19 mouse cellular contexts compared by ENCODE assay signal in genomic region chr13:75825388-75825787, GRCm38 (mm10). TPM values are rescaled to one million over a fixed set of nuclear protein-coding genes. Genes with fewer than 3 reads are reported as not detected.
A peak's percentile ranks its signal among the peaks of the same experiment; 100 is the strongest.
DNase-seq lines count a peak whose midpoint lies in the region; ATAC-seq and TF ChIP-seq lines count a peak whose summit lies in the region.
"Had no signal": no experiment of that assay in that cellular context is flagged by ENCODE, and none has a peak within 500 bp of the region (broad histone marks: within the 10 kb centered on the region; RNA-seq: fewer than 3 reads in every experiment).

No protein-coding gene starts in this region.

- no peak for TF ChIP-seq EP300 in heart, adult 2 months (IDR thresholded peaks at IDR 0.05; ENCODE audit: insufficient read depth, low read depth, low read length)

- no peak; the same call in 1 of the 2 replicates for ATAC-seq in liver, embryonic 16.5 days (ENCODE audit: low read depth)
- ATAC-seq in forebrain, embryonic 11.5 days (replicated peaks; ENCODE audit: low FRiP score): no peak
- ATAC-seq: forebrain, embryonic 15.5 days; intestine, postnatal 0 days had no signal

- H3K27ac ChIP-seq in liver, embryonic 16.5 days (ENCODE audit: low read length): 0 out of 2 replicates have a peak overlapping the region, but pooled peaks have one; percentile 11
- peak overlapping the region; percentile 98 for H3K27ac ChIP-seq in embryonic fibroblast, embryonic 13.5 days (ENCODE audit: insufficient read depth, low read length)
- H3K27ac ChIP-seq in forebrain, embryonic 11.5 days (ENCODE audit: low read depth, low read length): no peak overlapping the region
- no peak overlapping the region for H3K27ac ChIP-seq in heart, adult 2 months
- H3K27ac ChIP-seq: forebrain, embryonic 15.5 days; gastrocnemius, adult 2 months; hindbrain, embryonic 14.5 days; kidney, postnatal 0 days; layer of hippocampus, adult 2 months; liver, embryonic 14.5 days; midbrain, embryonic 12.5 days had no signal

- no peak for DNase-seq in liver
- peak; percentile 56 for DNase-seq in CD4-positive, CD25-positive, alpha-beta regulatory T cell, adult 2 months (ENCODE audit: low read depth, low spot score)
- DNase-seq in forebrain, embryonic 11.5 days (ENCODE audit: low spot score): no peak
- DNase-seq in heart, adult 2 months: no peak
- no peak for DNase-seq in Muller cell, postnatal 12 days (ENCODE audit: inconsistent ontology term)
- DNase-seq: cerebellum, postnatal 14 days; gastrocnemius, adult 2 months; lung, postnatal 14 days had no signal

- no peak overlapping the region for H3K9ac ChIP-seq in liver, embryonic 16.5 days (ENCODE audit: low read depth, low read length)
- H3K9ac ChIP-seq in forebrain, embryonic 11.5 days (ENCODE audit: low read length): no peak overlapping the region
- no peak overlapping the region for H3K9ac ChIP-seq in heart, adult 2 months (ENCODE audit: low read depth, low read length)
- H3K9ac ChIP-seq: forebrain, embryonic 15.5 days; hindbrain, embryonic 14.5 days; liver, embryonic 14.5 days; midbrain, embryonic 12.5 days had no signal

- H3K4me3 ChIP-seq in liver, embryonic 16.5 days (ENCODE audit: low read depth, low read length): no peak overlapping the region
- H3K4me3 ChIP-seq in embryonic fibroblast, embryonic 13.5 days (ENCODE audit: insufficient read depth, low read length): no peak overlapping the region
- no peak overlapping the region for H3K4me3 ChIP-seq in myocyte
- H3K4me3 ChIP-seq in forebrain, embryonic 11.5 days (ENCODE audit: low read depth, low read length): no peak overlapping the region
- H3K4me3 ChIP-seq in heart, adult 2 months: no peak overlapping the region
- H3K4me3 ChIP-seq: erythroblast, embryonic 14.5 days; forebrain, embryonic 15.5 days; gastrocnemius, adult 2 months; layer of hippocampus, adult 2 months; midbrain, embryonic 12.5 days had no signal

- no peaks in the 10 kb centered on the region for H3K36me3 ChIP-seq in liver, embryonic 16.5 days (ENCODE audit: control insufficient read depth, insufficient read depth)
- no peaks in the 10 kb centered on the region for H3K36me3 ChIP-seq in myocyte (ENCODE audit: control insufficient read depth, insufficient read depth)
- no peaks in the 10 kb centered on the region for H3K36me3 ChIP-seq in forebrain, embryonic 11.5 days (ENCODE audit: control insufficient read depth, insufficient read depth, low read length)
- H3K36me3 ChIP-seq in heart, adult 2 months (ENCODE audit: control insufficient read depth, insufficient read depth, low read length): no peaks in the 10 kb centered on the region
- H3K36me3 ChIP-seq: forebrain, embryonic 15.5 days; midbrain, embryonic 12.5 days had no signal

- H3K79me2 ChIP-seq in myocyte (ENCODE audit: control insufficient read depth, insufficient read depth): no peaks in the 10 kb centered on the region
- no peaks in the 10 kb centered on the region for H3K79me2 ChIP-seq in heart, adult 2 months (replicated peaks; ENCODE audit: control insufficient read depth, insufficient read depth, low read length)

- no peak for TF ChIP-seq CTCF in embryonic fibroblast, embryonic 13.5 days (IDR thresholded peaks at IDR 0.05; ENCODE audit: borderline replicate concordance, insufficient read depth, low read length)
- no peak for TF ChIP-seq CTCF in heart, adult 2 months (IDR thresholded peaks at IDR 0.05)

- intact Hi-C loops in heart, adult 2 months (cut with DNase I): no loop called here

- H3K9me3 ChIP-seq in liver, embryonic 16.5 days (replicated peaks; ENCODE audit: control insufficient read depth, low read length): no peaks in the 10 kb centered on the region
- no peaks in the 10 kb centered on the region for H3K9me3 ChIP-seq in forebrain, embryonic 11.5 days (ENCODE audit: control insufficient read depth, low read length)
- H3K9me3 ChIP-seq: forebrain, embryonic 15.5 days; midbrain, embryonic 12.5 days had no signal

- WGBS in liver, embryonic 16.5 days (ENCODE audit: insufficient replicate concordance): 61% methylated on average over 1 of the region's 1 CpGs
- WGBS in forebrain, embryonic 11.5 days: 100% methylated on average over 1 of the region's 1 CpGs
- WGBS in heart, adult 2 months: 100% methylated on average over 1 of the region's 1 CpGs

- no peak overlapping the region for H3ac ChIP-seq in myocyte (ENCODE audit: control insufficient read depth, insufficient read length)

- no peak overlapping the region for H3K4me2 ChIP-seq in liver, embryonic 16.5 days (ENCODE audit: low read depth, low read length)
- H3K4me2 ChIP-seq in myocyte (ENCODE audit: low read depth): peak overlapping the region; percentile 7
- H3K4me2 ChIP-seq in forebrain, embryonic 11.5 days (ENCODE audit: low read depth, low read length, severe bottlenecking): no peak overlapping the region
- H3K4me2 ChIP-seq: forebrain, embryonic 15.5 days; hindbrain, embryonic 14.5 days; midbrain, embryonic 12.5 days had no signal

- no peak for TF ChIP-seq POLR2A in embryonic fibroblast, embryonic 13.5 days (IDR thresholded peaks at IDR 0.05; ENCODE audit: low read depth, low read length)
- no peak for TF ChIP-seq POLR2A in myocyte (IDR thresholded peaks at IDR 0.05; ENCODE audit: insufficient read length, low read depth)
- TF ChIP-seq POLR2A in heart, adult 2 months (IDR thresholded peaks at IDR 0.05; ENCODE audit: insufficient read depth, low read depth, low read length): no peak

- no peaks in the 10 kb centered on the region for H3K27me3 ChIP-seq in liver, embryonic 16.5 days (ENCODE audit: control insufficient read depth, insufficient read depth, low read depth, low read length)
- H3K27me3 ChIP-seq in myocyte (ENCODE audit: control insufficient read depth, insufficient read depth, insufficient read length): no peaks in the 10 kb centered on the region
- no peaks in the 10 kb centered on the region for H3K27me3 ChIP-seq in forebrain, embryonic 11.5 days (ENCODE audit: control insufficient read depth, insufficient read depth, low read length)
- H3K27me3 ChIP-seq in heart, adult 2 months (ENCODE audit: control insufficient read depth, insufficient read depth, low read length): no peaks in the 10 kb centered on the region
- H3K27me3 ChIP-seq: forebrain, embryonic 15.5 days; midbrain, embryonic 12.5 days had no signal

- H3K4me1 ChIP-seq in liver, embryonic 16.5 days (ENCODE audit: control insufficient read depth, low read depth, low read length): no peaks in the 10 kb centered on the region
- peaks cover 8% of the 10 kb centered on the region for H3K4me1 ChIP-seq in embryonic fibroblast, embryonic 13.5 days (ENCODE audit: control insufficient read depth, insufficient read depth, low read length)
- no peaks in the 10 kb centered on the region for H3K4me1 ChIP-seq in forebrain, embryonic 11.5 days (replicated peaks; ENCODE audit: control insufficient read depth, insufficient read depth, low read length)
- no peaks in the 10 kb centered on the region for H3K4me1 ChIP-seq in heart, adult 2 months (ENCODE audit: control insufficient read depth, insufficient read depth, low read length)
- H3K4me1 ChIP-seq: forebrain, embryonic 15.5 days; midbrain, embryonic 12.5 days had no signal

TF ChIP-seq in myocyte, 11 proteins besides CTCF, POLR2A, EP300 and RAD21:
- TF ChIP-seq TCF3 (IDR thresholded peaks at IDR 0.05; ENCODE audit: insufficient read length, low read depth): no peak

RNA-seq across cellular contexts. Expression of gene Glrx, which starts 14.3 kb away (rescaled TPM):
- 44.7 and 49.9 TPM in 2 replicates for polyA plus RNA-seq in liver, embryonic 16.5 days (2015; fragmentation: Nextera tagmentation; extraction: Ambion mirVana)
- 31.1 and 35.7 TPM in 2 replicates for polyA plus RNA-seq in embryonic fibroblast, embryonic 13.5 days (2011; ENCODE audit: insufficient read length, low read depth, missing spikeins)
- polyA plus RNA-seq in myocyte (2012; fragmentation: generic; extraction: Trizol): 27.5 TPM
- 19.4 and 22.9 TPM in 2 replicates for polyA plus RNA-seq in forebrain, embryonic 11.5 days (2014; fragmentation: Nextera tagmentation; extraction: Ambion mirVana)
- total RNA-seq in heart, adult 2 months (2021): 10 to 100 TPM; 36.6 to 38.8 TPM
- polyA plus RNA-seq in heart, adult 2 months (2012; rRNA removed): 48.5 and 95.2 TPM in 2 replicates

Comparison
In these comparisons a context has a peak if more than half of its experiments do, and no peak if none do; other contexts are left out.
1. H3K27ac ChIP-seq: peak in liver, embryonic 16.5 days (single experiment) and embryonic fibroblast, embryonic 13.5 days (single experiment); none in forebrain, embryonic 11.5 days (single experiment) and heart, adult 2 months (single experiment).